Mouse (Mus musculus) midbrain, embryonic 14.5 days (tissue): ENCODE results near the gene Cad. TPM values are rescaled to one million over a fixed set of nuclear protein-coding genes. Genes with fewer than 3 reads are reported as not detected.
"Not testable (repeated sequence)": the region's sequence is repeated elsewhere in the genome, so short reads cannot be mapped to it uniquely, and the experiment has no call there.

Experiments used
- ATAC-seq: fragments of 200-750 bp; cut with Nextera tagmentation; 2 replicates; pipeline ENCODE4 v1.8.0; 2017; ENCODE audit warnings: moderate number of reproducible peaks, moderate library complexity; ENCODE audit not compliant: low FRiP score, low TSS enrichment
- DNase-seq: peaks from one replicate; pipeline ENCODE4 v3.0.0-alpha.2; 2015
- H3K27ac ChIP-seq: fragments of 300-500 bp; sonication (generic); replicated peaks from 2 replicates; pipeline ENCODE4 v1.5.1; 2014; ENCODE audit warnings: mild to moderate bottlenecking, low read depth, low read length, moderate library complexity
- H3K27me3 ChIP-seq: fragments of 300-500 bp; sonication (generic); 2 replicates; pipeline ENCODE4 v1.6.1; 2014; ENCODE audit warnings: low read length, control low read depth, mixed read lengths; ENCODE audit not compliant: control insufficient read depth, insufficient read depth
- H3K36me3 ChIP-seq: fragments of 300-500 bp; sonication (generic); 2 replicates; pipeline ENCODE4 v1.6.1; 2014; ENCODE audit warnings: low read length, control low read depth; ENCODE audit not compliant: control insufficient read depth, insufficient read depth
- H3K4me1 ChIP-seq: fragments of 300-500 bp; sonication (generic); 2 replicates; pipeline ENCODE4 v1.6.1; 2014; ENCODE audit warnings: mild to moderate bottlenecking, antibody characterized with exemption, low read length, control low read depth; ENCODE audit not compliant: control insufficient read depth, insufficient read depth
- H3K4me2 ChIP-seq: fragments of 300-500 bp; sonication (generic); 2 replicates; pipeline ENCODE4 v1.6.1; 2014; ENCODE audit warnings: mild to moderate bottlenecking, low read length, moderate library complexity
- H3K4me3 ChIP-seq: fragments of 300-500 bp; sonication (generic); replicated peaks from 2 replicates; pipeline ENCODE4 v1.5.1; 2014; ENCODE audit warnings: low read depth, low read length
- H3K9ac ChIP-seq: fragments of 300-500 bp; sonication (generic); replicated peaks from 2 replicates; pipeline ENCODE4 v1.6.1; 2014; ENCODE audit warnings: mild to moderate bottlenecking, low read length, moderate library complexity
- H3K9me3 ChIP-seq: fragments of 300-500 bp; sonication (generic); 2 replicates; pipeline ENCODE4 v1.6.1; 2016; ENCODE audit warnings: low read length, control low read depth, mixed read lengths; ENCODE audit not compliant: control insufficient read depth
- WGBS: fragments of 180-500 bp; shearing (Covaris S2); extraction: QIAGEN DNeasy Blood & Tissue Kit; methylation state at CpG from one replicate; pipeline ENCODE4 v1.1.7; 2014; 5-methylcytosine and 5-hydroxymethylcytosine counted together
- polyA plus RNA-seq: library from polyadenylated mRNA; unstranded; fragments of >200 nt; fragmentation: Nextera tagmentation; extraction: Ambion mirVana; gene quantifications from 2 replicates; pipeline ENCODE4 v1.2.1, GENCODE M21; 2014

Gene Cad
- polyA plus RNA-seq, 1 experiment from 2014 or later: 17.2 TPM

DNA sequence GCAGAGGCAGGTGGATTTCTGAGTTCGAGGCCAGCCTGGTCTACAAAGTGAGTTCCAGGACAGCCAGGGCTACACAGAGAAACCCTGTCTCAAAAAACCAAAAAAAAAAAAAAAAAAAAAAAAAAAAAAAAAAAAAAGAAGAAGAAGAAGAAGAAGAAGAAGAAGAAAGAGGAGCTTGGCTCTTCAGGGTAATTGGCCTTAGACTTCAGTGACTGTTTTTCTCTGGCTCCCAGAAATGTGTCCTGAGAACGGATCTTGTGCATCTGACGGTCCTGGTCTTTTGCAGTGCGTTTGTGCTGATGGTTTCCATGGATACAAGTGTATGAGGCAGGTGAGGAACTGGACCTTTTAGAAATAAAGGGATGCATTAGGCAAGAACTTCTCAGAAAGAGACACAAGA, 852 bp upstream of the Cad start:
- H3K9me3 ChIP-seq, ATAC-seq, DNase-seq, H3K27me3 ChIP-seq: not testable (repeated sequence)
- peak overlapping the region; percentile 78 for H3K27ac ChIP-seq
- H3K9ac ChIP-seq: peak overlapping the region; percentile 77
- H3K36me3 ChIP-seq: peaks cover 11% of the 10 kb centered on the region; the same call in 1 of the 2 replicates
- peaks cover 15% of the 10 kb centered on the region for H3K4me1 ChIP-seq
- WGBS: 57% methylated on average over 4 of the region's 4 CpGs
- H3K4me2 ChIP-seq: peak overlapping the region; percentile 96
- peak overlapping the region; percentile 63 for H3K4me3 ChIP-seq

DNA sequence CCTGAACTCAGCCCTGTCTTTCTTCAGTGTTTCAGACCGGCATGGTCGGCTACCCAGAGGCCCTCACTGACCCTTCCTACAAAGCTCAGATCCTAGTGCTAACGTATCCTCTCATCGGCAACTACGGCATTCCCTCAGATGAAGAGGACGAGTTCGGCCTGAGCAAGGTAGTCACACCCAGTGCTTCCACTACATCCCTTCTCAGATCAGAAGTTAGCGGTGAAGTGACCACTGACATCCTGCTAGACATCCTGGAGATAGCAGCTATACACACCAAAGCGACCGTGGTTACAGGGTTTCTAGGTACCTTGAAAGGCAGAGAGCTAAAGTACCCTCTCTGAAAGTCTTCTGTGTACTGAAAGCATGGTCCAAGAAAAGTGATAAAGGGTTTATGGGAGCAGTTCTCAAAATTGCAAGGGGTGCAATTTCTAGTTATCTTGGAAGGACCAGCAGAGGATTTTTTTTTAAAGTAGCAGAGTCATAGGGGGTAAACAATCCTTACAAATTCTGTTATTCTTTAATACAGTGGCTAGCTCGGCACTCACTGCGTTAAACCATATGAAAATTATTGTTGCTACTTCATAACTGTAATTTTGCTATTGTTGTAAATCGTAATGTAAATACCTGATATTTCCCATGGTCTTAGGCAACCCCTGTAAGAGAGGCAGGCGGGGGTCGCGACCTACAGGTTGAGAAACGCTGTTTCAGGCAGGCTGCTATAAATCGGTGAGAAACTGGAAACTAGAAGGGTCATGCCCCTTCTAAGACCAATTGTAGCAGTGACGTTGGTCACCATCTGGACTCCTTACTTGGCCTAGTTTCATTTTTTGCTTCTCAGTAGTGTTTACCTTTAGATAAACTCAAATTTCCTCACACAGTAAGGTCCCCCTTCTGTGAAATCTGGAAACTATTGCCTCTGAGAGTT, 898 bp downstream of the Cad start:
- Histone ChIP-seq H3K4me1 (peaks cover 15% of the 10 kb centered on the region), H3K9ac (peak overlapping the region; percentile 77), H3K27me3 (no peaks in the 10 kb centered on the region), H3K4me2 (peak overlapping the region; percentile 96), H3K27ac (peak overlapping the region; percentile 70), H3K36me3 (peaks cover 28% of the 10 kb centered on the region), H3K4me3 (peak overlapping the region; percentile 63), H3K9me3 (no peaks in the 10 kb centered on the region)
- DNase-seq: no peak
- no peak; the same call in 1 of the 2 replicates for ATAC-seq
- WGBS: 24% methylated on average over 19 of the region's 19 CpGs

DNA sequence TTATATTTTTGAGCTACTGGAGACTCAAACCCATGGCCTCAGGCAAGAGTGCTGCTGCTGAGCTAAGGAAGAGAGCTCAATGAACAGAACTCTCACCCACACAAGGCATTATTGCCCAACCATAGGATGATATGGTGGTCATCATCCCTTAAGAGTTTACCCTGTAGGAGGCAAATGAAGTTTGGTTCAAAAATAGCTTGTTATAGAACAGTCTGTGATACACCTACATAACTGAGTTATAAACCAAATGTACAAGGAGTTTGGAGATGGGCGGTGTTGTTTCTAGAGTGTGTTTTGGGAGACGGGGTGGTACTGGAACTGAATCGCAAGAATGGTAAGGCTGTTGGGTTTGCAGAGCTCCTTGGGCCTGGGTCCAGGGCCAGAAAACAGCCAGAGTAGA, 15.2 kb downstream of the Cad start:
- ATAC-seq: no peak
- Histone ChIP-seq H3K4me2 (no peak overlapping the region), H3K27me3 (no peaks in the 10 kb centered on the region), H3K27ac (no peak overlapping the region), H3K4me1 (no peaks in the 10 kb centered on the region), H3K4me3 (no peak overlapping the region), H3K9ac (no peak overlapping the region), H3K36me3 (peaks cover 91% of the 10 kb centered on the region), H3K9me3 (no peaks in the 10 kb centered on the region)
- 98% methylated on average over 3 of the region's 3 CpGs for WGBS
- DNase-seq: no peak

DNA sequence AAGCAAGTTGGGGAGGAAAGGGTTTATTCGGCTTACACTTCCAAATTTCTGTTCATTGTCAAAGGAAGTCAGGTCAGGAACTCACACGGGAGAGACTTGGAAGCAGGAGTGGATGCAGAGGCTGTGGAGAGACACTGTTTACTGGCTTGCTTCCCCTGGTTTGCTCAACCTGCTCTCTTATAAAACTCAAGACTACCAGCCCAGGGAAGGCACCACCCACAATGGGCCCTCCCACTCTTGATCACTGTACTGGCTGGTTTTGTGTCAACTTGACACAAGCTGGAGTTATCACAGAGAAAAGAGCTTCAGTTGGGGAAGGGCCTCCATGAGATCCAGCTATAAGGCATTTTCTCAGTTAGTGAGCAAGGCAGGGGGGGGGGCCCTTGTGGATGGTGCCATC, 16.5 kb downstream of the Cad start:
- Histone ChIP-seq H3K4me1 (no peaks in the 10 kb centered on the region), H3K36me3 (peaks cover 97% of the 10 kb centered on the region), H3K9ac (no peak overlapping the region), H3K27ac (no peak overlapping the region), H3K4me2 (no peak overlapping the region), H3K9me3 (no peaks in the 10 kb centered on the region), H3K4me3 (no peak overlapping the region), H3K27me3 (no peaks in the 10 kb centered on the region)
- DNase-seq (no peak), ATAC-seq (no peak)
- WGBS: 96% methylated on average over 2 of the region's 2 CpGs

DNA sequence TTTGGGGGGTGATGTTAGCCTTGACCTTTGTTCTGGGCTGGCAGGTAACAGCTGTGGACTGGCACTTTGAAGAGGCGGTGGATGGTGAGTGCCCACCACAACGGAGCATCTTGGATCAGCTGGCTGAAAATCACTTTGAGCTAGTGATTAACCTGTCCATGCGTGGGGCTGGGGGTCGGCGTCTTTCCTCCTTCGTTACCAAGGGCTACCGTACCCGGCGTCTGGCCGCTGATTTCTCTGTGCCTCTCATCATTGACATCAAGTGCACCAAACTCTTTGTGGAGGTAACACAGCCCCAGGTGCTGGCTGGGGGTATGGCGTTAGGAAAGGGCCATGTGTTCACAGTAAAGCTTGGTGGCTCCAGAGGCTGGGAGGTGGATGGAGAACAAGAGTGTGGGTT, 17.2 kb downstream of the Cad start:
- 96% methylated on average over 11 of the region's 11 CpGs for WGBS
- H3K36me3 ChIP-seq: peaks cover 96% of the 10 kb centered on the region
- ATAC-seq: no peak
- H3K27ac ChIP-seq: no peak overlapping the region
- no peak overlapping the region for H3K4me3 ChIP-seq
- DNase-seq: no peak
- H3K4me1 ChIP-seq: no peaks in the 10 kb centered on the region
- no peak overlapping the region for H3K4me2 ChIP-seq
- no peaks in the 10 kb centered on the region for H3K27me3 ChIP-seq
- no peak overlapping the region for H3K9ac ChIP-seq
- no peaks in the 10 kb centered on the region for H3K9me3 ChIP-seq

DNA sequence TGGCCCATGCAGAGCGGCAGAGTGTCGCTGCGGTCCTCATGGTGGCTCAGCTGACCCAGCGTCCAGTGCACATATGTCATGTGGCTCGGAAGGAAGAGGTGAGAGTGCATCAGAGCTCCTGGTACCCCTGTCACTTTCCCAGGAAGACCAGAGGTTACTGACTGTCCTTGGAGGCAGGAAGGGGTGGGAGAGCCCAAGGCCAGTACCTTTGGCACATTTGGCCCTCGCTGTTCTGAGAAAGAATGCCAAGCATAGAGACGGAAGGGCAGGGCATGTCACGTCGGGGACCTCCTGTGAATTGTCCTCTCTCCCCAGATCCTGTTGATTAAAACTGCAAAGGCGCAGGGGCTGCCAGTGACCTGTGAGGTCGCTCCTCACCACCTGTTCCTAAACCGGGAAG, 18.6 kb downstream of the Cad start:
- no peak for DNase-seq
- Histone ChIP-seq H3K4me1 (no peaks in the 10 kb centered on the region), H3K9ac (no peak overlapping the region), H3K27me3 (no peaks in the 10 kb centered on the region), H3K4me2 (no peak overlapping the region), H3K9me3 (no peaks in the 10 kb centered on the region), H3K27ac (no peak overlapping the region), H3K4me3 (no peak overlapping the region), H3K36me3 (peaks cover 96% of the 10 kb centered on the region)
- 96% methylated on average over 12 of the region's 12 CpGs for WGBS
- no peak for ATAC-seq

DNA sequence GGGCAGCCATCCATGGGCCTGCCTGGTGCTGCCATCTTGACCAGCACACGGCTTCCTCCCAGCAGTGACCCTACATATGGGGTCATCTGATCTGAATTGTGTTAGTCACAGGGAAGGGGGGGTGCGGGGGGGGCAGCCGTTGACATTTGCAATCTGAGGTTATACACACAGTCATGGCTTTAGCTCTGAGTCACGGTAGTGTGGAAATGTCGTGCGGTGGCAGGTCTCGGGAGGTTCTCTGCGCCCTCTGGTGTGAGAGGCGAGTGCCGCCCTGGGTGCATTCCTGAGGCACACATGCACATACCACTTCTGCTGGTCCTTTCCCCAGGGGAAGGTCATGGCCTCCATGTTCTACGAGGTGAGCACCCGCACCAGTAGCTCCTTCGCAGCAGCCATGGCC, 21.8 kb downstream of the Cad start:
- Histone ChIP-seq H3K36me3 (peaks cover 75% of the 10 kb centered on the region), H3K27ac (no peak overlapping the region), H3K4me2 (no peak overlapping the region), H3K4me3 (no peak overlapping the region), H3K4me1 (no peaks in the 10 kb centered on the region), H3K9me3 (no peaks in the 10 kb centered on the region), H3K9ac (no peak overlapping the region), H3K27me3 (no peaks in the 10 kb centered on the region)
- no peak for ATAC-seq
- 91% methylated on average over 13 of the region's 13 CpGs for WGBS
- no peak for DNase-seq

DNA sequence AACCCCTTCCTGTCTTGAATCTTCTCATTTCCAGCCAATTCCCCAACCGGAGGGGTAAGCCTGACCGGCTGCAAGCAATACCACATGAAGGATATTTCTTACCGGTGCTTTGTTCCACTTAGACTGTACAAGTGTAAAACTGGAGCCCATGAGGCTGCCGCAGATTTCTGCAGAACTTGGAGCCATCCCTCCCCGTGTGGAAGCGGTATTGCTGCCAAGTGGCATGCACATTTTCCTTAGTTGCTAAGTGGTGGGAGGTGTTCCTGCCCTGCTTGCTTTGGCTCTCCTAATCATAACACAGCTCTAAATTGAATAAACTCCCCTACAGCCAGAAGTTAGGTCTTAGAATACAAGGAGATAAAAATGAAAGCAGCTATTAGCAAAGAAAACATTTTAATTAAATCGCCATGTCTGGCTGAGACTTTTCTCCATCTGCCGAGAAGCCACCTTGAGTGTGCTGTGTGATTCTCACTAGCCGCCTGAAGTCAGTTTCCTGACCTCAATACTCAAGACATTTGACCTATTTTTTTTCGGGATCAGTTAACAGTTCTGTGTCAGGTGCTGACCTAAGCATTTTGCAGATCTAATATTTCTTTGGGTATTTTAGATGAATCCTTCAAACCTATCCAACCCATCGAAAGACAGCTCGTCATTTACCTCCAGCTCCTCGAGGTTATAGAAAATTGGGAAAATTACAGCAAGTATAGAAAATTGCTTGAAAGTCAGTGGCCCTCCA, 25.6 kb downstream of the Cad start:
- H3K27ac ChIP-seq: no peak overlapping the region
- no peak overlapping the region for H3K4me3 ChIP-seq
- no peak overlapping the region for H3K9ac ChIP-seq
- H3K4me2 ChIP-seq: no peak overlapping the region
- H3K27me3 ChIP-seq: no peaks in the 10 kb centered on the region
- DNase-seq (no peak), ATAC-seq (no peak)
- H3K4me1 ChIP-seq: peaks cover 7% of the 10 kb centered on the region
- H3K9me3 ChIP-seq: no peaks in the 10 kb centered on the region
- peaks cover 39% of the 10 kb centered on the region for H3K36me3 ChIP-seq
- 89% methylated on average over 13 of the region's 13 CpGs for WGBS
